Mouse (Mus musculus): ENCODE data around the gene F930015N05Rik. TPM values are rescaled to one million over a fixed set of nuclear protein-coding genes. Genes with fewer than 3 reads are reported as not detected.
A peak's percentile ranks its signal among the peaks of the same experiment; 100 is the strongest.

F930015N05Rik gene
- total RNA-seq, 2 experiments from 2014 or later: 0.23 TPM; not detected in 1

GRCm38 (mm10) chr11:64396331-64396881, 40.0 kb downstream of the F930015N05Rik start:
- DNase-seq (ENCODE audit: extremely low spot score in 1 of 2, low spot score in 1 of 2): peak; percentile 34 to 40

- no peak for DNase-seq (ENCODE audit: extremely low spot score in 1 of 2, low spot score in 1 of 2)
Observed at GRCm38 (mm10) chr11:64386333-64386732, 50.1 kb downstream of the F930015N05Rik start.

Other genes with a start within 250 kb of the F930015N05Rik start
- gene Hs3st3a1, start 1.3 kb downstream of the F930015N05Rik start, total RNA-seq (2021): under 1 TPM; 0.25 to 0.45 TPM